Mouse (Mus musculus): ENCODE measurements around the gene Gpc1. TPM values are rescaled to one million over a fixed set of nuclear protein-coding genes. Genes with fewer than 3 reads are reported as not detected.

The Gpc1 gene
- polyA plus RNA-seq, 1 experiment from 2014 or later: 131 TPM

- H3K27me3 ChIP-seq: no peaks in the 10 kb centered on the region
- ATAC-seq (no peak), DNase-seq (ENCODE audit: low read depth, low spot score) (no peak)
- ChIA-PET POLR2A (no interaction called here), CTCF (interaction anchor here (2.4 kb wide), 1 partner anchor 30 kb away, joined by 6 read pairs; no protein-coding TSS in a partner anchor)
- in situ Hi-C loops (cut with MboI; ENCODE audit: low pct_unique_long_range_greater_than_20kb): no loop called here
- no peak for TF ChIP-seq CTCF (IDR thresholded peaks at IDR 0.05)
Observed at GRCm38 (mm10) chr1:92803376-92803775, 28.1 kb upstream of the Gpc1 start.

GRCm38 (mm10) chr1:92805181-92805580 is 26.3 kb upstream of the Gpc1 start:
- in situ Hi-C loops (cut with MboI; ENCODE audit: low pct_unique_long_range_greater_than_20kb): no loop called here
- no peak for TF ChIP-seq CTCF (IDR thresholded peaks at IDR 0.05)
- ChIA-PET POLR2A (no interaction called here), CTCF (interaction anchor here (0.9 kb wide), 1 partner anchor 9 kb away, joined by 3 read pairs; no protein-coding TSS in a partner anchor)
- DNase-seq (ENCODE audit: low read depth, low spot score) (no peak), ATAC-seq (no peak)
- no peaks in the 10 kb centered on the region for H3K27me3 ChIP-seq

GRCm38 (mm10) chr1:92805836-92806235 is 25.6 kb upstream of the Gpc1 start:
- H3K27me3 ChIP-seq: no peaks in the 10 kb centered on the region
- ChIA-PET POLR2A (no interaction called here), CTCF (interaction anchor here (0.9 kb wide), 1 partner anchor 8 kb away, joined by 3 read pairs; no protein-coding TSS in a partner anchor)
- no peak for DNase-seq (ENCODE audit: low read depth, low spot score)
- ATAC-seq: no peak
- no peak for TF ChIP-seq CTCF (IDR thresholded peaks at IDR 0.05)
- in situ Hi-C loops (cut with MboI; ENCODE audit: low pct_unique_long_range_greater_than_20kb): no loop called here

GRCm38 (mm10) chr1:92806720-92807119 is 24.7 kb upstream of the Gpc1 start:
- ChIA-PET POLR2A (no interaction called here), CTCF (no interaction called here)
- DNase-seq (ENCODE audit: low read depth, low spot score) (no peak), ATAC-seq (no peak)
- H3K27me3 ChIP-seq: no peaks in the 10 kb centered on the region
- no peak for TF ChIP-seq CTCF (IDR thresholded peaks at IDR 0.05)
- in situ Hi-C loops (cut with MboI; ENCODE audit: low pct_unique_long_range_greater_than_20kb): no loop called here

- CTCF ChIA-PET: no interaction called here
- no peak for DNase-seq (ENCODE audit: low read depth, low spot score)
- POLR2A ChIA-PET: interaction anchor here (0.7 kb wide), 1 partner anchor 94 kb away, joined by 4 read pairs; no protein-coding TSS in a partner anchor
- in situ Hi-C loops (cut with MboI; ENCODE audit: low pct_unique_long_range_greater_than_20kb): no loop called here
- no peak for ATAC-seq
- no peak for TF ChIP-seq CTCF (IDR thresholded peaks at IDR 0.05)
- no peaks in the 10 kb centered on the region for H3K27me3 ChIP-seq
Observed at GRCm38 (mm10) chr1:92809621-92810020, 21.8 kb upstream of the Gpc1 start.

- in situ Hi-C loops (cut with MboI; ENCODE audit: low pct_unique_long_range_greater_than_20kb): no loop called here
- POLR2A ChIA-PET: no interaction called here
- H3K27me3 ChIP-seq: no peaks in the 10 kb centered on the region
- ATAC-seq (no peak), DNase-seq (ENCODE audit: low read depth, low spot score) (no peak)
- CTCF ChIA-PET: interaction anchor here (0.9 to 1.2 kb wide), 3 partner anchors 9 to 80 kb away, joined by 3 read pairs; no protein-coding TSS in a partner anchor
- TF ChIP-seq CTCF (IDR thresholded peaks at IDR 0.05): no peak
Observed at GRCm38 (mm10) chr1:92814319-92814718, 17.1 kb upstream of the Gpc1 start.

GRCm38 (mm10) chr1:92815100-92815499 is 16.3 kb upstream of the Gpc1 start:
- ATAC-seq (peak; percentile 86), DNase-seq (ENCODE audit: low read depth, low spot score) (no peak)
- in situ Hi-C loops (cut with MboI; ENCODE audit: low pct_unique_long_range_greater_than_20kb): no loop called here
- no peak for TF ChIP-seq CTCF (IDR thresholded peaks at IDR 0.05)
- H3K27me3 ChIP-seq: no peaks in the 10 kb centered on the region
- POLR2A ChIA-PET: interaction anchor here (0.9 to 1.0 kb wide), 2 partner anchors 17 to 27 kb away, joined by 3 to 4 read pairs; partner anchors contain the start of gene Gpc1
- CTCF ChIA-PET: interaction anchor here (0.9 to 1.1 kb wide), 2 partner anchors 46 to 81 kb away, joined by 3 read pairs; no protein-coding TSS in a partner anchor

GRCm38 (mm10) chr1:92815756-92816294 is 15.6 kb upstream of the Gpc1 start:
- DNase-seq (ENCODE audit: low read depth, low spot score) (no peak), ATAC-seq (peak; percentile 22)
- no peak for TF ChIP-seq CTCF (IDR thresholded peaks at IDR 0.05)
- in situ Hi-C loops (cut with MboI; ENCODE audit: low pct_unique_long_range_greater_than_20kb): no loop called here
- POLR2A ChIA-PET: interaction anchor here (0.9 to 1.0 kb wide), 2 partner anchors 16 to 26 kb away, joined by 3 to 4 read pairs; partner anchors contain the start of gene Gpc1
- CTCF ChIA-PET: no interaction called here
- H3K27me3 ChIP-seq: no peaks in the 10 kb centered on the region

GRCm38 (mm10) chr1:92830626-92831187 is 738 bp upstream of the Gpc1 start:
- ATAC-seq: no peak
- ChIA-PET CTCF (no interaction called here), POLR2A (no interaction called here)
- H3K27me3 ChIP-seq: no peaks in the 10 kb centered on the region
- DNase-seq (ENCODE audit: low read depth, low spot score): no peak
- in situ Hi-C loops (cut with MboI; ENCODE audit: low pct_unique_long_range_greater_than_20kb): no loop called here
- no peak for TF ChIP-seq CTCF (IDR thresholded peaks at IDR 0.05)

- CTCF ChIA-PET: interaction anchor here (0.9 to 6.6 kb wide), 8 partner anchors 11 to 183 kb away, joined by 3 to 66 read pairs (median 5); partner anchors contain the start of gene Otos
- DNase-seq (ENCODE audit: low read depth, low spot score): no peak
- peak; percentile 31 for ATAC-seq
- no peaks in the 10 kb centered on the region for H3K27me3 ChIP-seq
- TF ChIP-seq CTCF (IDR thresholded peaks at IDR 0.05): no peak
- POLR2A ChIA-PET: interaction anchor here (0.9 to 1.3 kb wide), 7 partner anchors 17 to 184 kb away, joined by 3 to 5 read pairs (median 4); partner anchors contain the start of gene Otos
- in situ Hi-C loops (cut with MboI; ENCODE audit: low pct_unique_long_range_greater_than_20kb): no loop called here
Observed at GRCm38 (mm10) chr1:92832011-92833010, 866 bp downstream of the Gpc1 start.
